ENCODE assay signal across 26 mouse cellular contexts in genomic region chr6:122555266-122555665, GRCm38 (mm10). TPM values are rescaled to one million over a fixed set of nuclear protein-coding genes. Genes with fewer than 3 reads are reported as not detected.
DNase-seq lines count a peak whose midpoint lies in the region; ATAC-seq and TF ChIP-seq lines count a peak whose summit lies in the region.
"Had no signal": no experiment of that assay in that cellular context is flagged by ENCODE, and none has a peak within 500 bp of the region (broad histone marks: within the 10 kb centered on the region; RNA-seq: fewer than 3 reads in every experiment).

No protein-coding gene starts in this region.

- no peak overlapping the region for H3ac ChIP-seq in myocyte (ENCODE audit: control insufficient read depth, insufficient read length)

- TF ChIP-seq POLR2A in myocyte (IDR thresholded peaks at IDR 0.05; ENCODE audit: insufficient read length, low read depth): no peak

- no peak overlapping the region for H3K4me3 ChIP-seq in kidney, embryonic 16.5 days (ENCODE audit: low read length)
- H3K4me3 ChIP-seq in midbrain, embryonic 11.5 days (ENCODE audit: low read depth, low read length): no peak overlapping the region
- H3K4me3 ChIP-seq in midbrain, embryonic 14.5 days (replicated peaks; ENCODE audit: low read depth, low read length): no peak overlapping the region
- H3K4me3 ChIP-seq in myocyte: no peak overlapping the region
- H3K4me3 ChIP-seq: embryonic facial prominence, embryonic 10.5 days; embryonic facial prominence, embryonic 12.5 days; forebrain, embryonic 13.5 days; forebrain, embryonic 15.5 days had no signal

- no peaks in the 10 kb centered on the region for H3K9me3 ChIP-seq in kidney, embryonic 16.5 days (ENCODE audit: low read length)
- H3K9me3 ChIP-seq in midbrain, embryonic 11.5 days (ENCODE audit: control insufficient read depth, low read length): no peaks in the 10 kb centered on the region
- no peaks in the 10 kb centered on the region for H3K9me3 ChIP-seq in midbrain, embryonic 14.5 days (ENCODE audit: control insufficient read depth, low read length)
- H3K9me3 ChIP-seq: embryonic facial prominence, embryonic 10.5 days; embryonic facial prominence, embryonic 12.5 days; forebrain, embryonic 13.5 days; forebrain, embryonic 15.5 days; G1E had no signal

- WGBS in kidney, embryonic 16.5 days: 32% methylated on average over 7 of the region's 7 CpGs
- WGBS in midbrain, embryonic 11.5 days: 52% methylated on average over 7 of the region's 7 CpGs
- 48% methylated on average over 7 of the region's 7 CpGs for WGBS in midbrain, embryonic 14.5 days

- no peak for DNase-seq in kidney, adult 18-20 months
- peak; percentile 78 for DNase-seq in midbrain, embryonic 11.5 days (ENCODE audit: low spot score, missing footprints)
- no peak for DNase-seq in midbrain, embryonic 14.5 days
- DNase-seq in A20 (ENCODE audit: low read depth, low spot score): peak; percentile 91
- no peak for DNase-seq in urinary bladder, adult 18-20 months (ENCODE audit: low spot score in 2 of 2)
- DNase-seq: adrenal gland, adult 8-10 months; adrenal gland, postnatal 14 days; adrenal gland, postnatal 36 days; cerebellum, adult 11-12 months; cerebellum, adult 2 months; cerebellum, adult 9-10 months; cerebellum, postnatal 10 days; cerebellum, postnatal 25 days had no signal

- no peaks in the 10 kb centered on the region for H3K36me3 ChIP-seq in kidney, embryonic 16.5 days (ENCODE audit: insufficient read depth, low read length)
- no peaks in the 10 kb centered on the region for H3K36me3 ChIP-seq in midbrain, embryonic 11.5 days (ENCODE audit: control insufficient read depth, insufficient read depth, low read length)
- H3K36me3 ChIP-seq in midbrain, embryonic 14.5 days (ENCODE audit: control insufficient read depth, insufficient read depth, low read length): no peaks in the 10 kb centered on the region
- no peaks in the 10 kb centered on the region for H3K36me3 ChIP-seq in myocyte (ENCODE audit: control insufficient read depth, insufficient read depth)
- H3K36me3 ChIP-seq: embryonic facial prominence, embryonic 10.5 days; embryonic facial prominence, embryonic 12.5 days; forebrain, embryonic 15.5 days; G1E had no signal

- H3K9ac ChIP-seq in kidney, embryonic 16.5 days (replicated peaks; ENCODE audit: low read length): 0 out of 2 replicates have a peak overlapping the region, but pooled peaks have one; percentile 16
- no peak overlapping the region for H3K9ac ChIP-seq in midbrain, embryonic 11.5 days (ENCODE audit: low read length)
- no peak overlapping the region for H3K9ac ChIP-seq in midbrain, embryonic 14.5 days (replicated peaks; ENCODE audit: low read length)
- H3K9ac ChIP-seq: embryonic facial prominence, embryonic 12.5 days; forebrain, embryonic 13.5 days; forebrain, embryonic 15.5 days had no signal

- peaks cover 4% of the 10 kb centered on the region; the same call in 1 of the 2 replicates for H3K27me3 ChIP-seq in kidney, embryonic 16.5 days (ENCODE audit: insufficient read depth, low read length)
- no peaks in the 10 kb centered on the region for H3K27me3 ChIP-seq in midbrain, embryonic 11.5 days (ENCODE audit: control insufficient read depth, insufficient read depth, low read length)
- no peaks in the 10 kb centered on the region for H3K27me3 ChIP-seq in midbrain, embryonic 14.5 days (ENCODE audit: control insufficient read depth, insufficient read depth, low read length)
- H3K27me3 ChIP-seq in myocyte (ENCODE audit: control insufficient read depth, insufficient read depth, insufficient read length): no peaks in the 10 kb centered on the region
- H3K27me3 ChIP-seq: embryonic facial prominence, embryonic 12.5 days; forebrain, embryonic 15.5 days had no signal

- no peak overlapping the region for H3K27ac ChIP-seq in kidney, embryonic 16.5 days (ENCODE audit: low read length)
- H3K27ac ChIP-seq in midbrain, embryonic 11.5 days (ENCODE audit: low read depth, low read length): no peak overlapping the region
- H3K27ac ChIP-seq in midbrain, embryonic 14.5 days (replicated peaks; ENCODE audit: low read depth, low read length): no peak overlapping the region
- H3K27ac ChIP-seq: embryonic facial prominence, embryonic 10.5 days; embryonic facial prominence, embryonic 12.5 days; forebrain, embryonic 13.5 days had no signal

- no peak for ATAC-seq in kidney, embryonic 16.5 days (ENCODE audit: low FRiP score, low TSS enrichment)
- ATAC-seq in midbrain, embryonic 11.5 days (ENCODE audit: low FRiP score): no peak
- ATAC-seq in midbrain, embryonic 14.5 days (ENCODE audit: low FRiP score, low TSS enrichment): no peak
- ATAC-seq: activated CD4-positive, CD25-positive, alpha-beta regulatory T cell, adult 4 months; forebrain, embryonic 13.5 days; forebrain, embryonic 15.5 days; Patski had no signal

- H3K4me2 ChIP-seq in kidney, embryonic 16.5 days (replicated peaks; ENCODE audit: low read depth, low read length): no peak overlapping the region
- no peak overlapping the region for H3K4me2 ChIP-seq in midbrain, embryonic 11.5 days
- H3K4me2 ChIP-seq in midbrain, embryonic 14.5 days (ENCODE audit: low read length): no peak overlapping the region
- peak overlapping the region; percentile 33 for H3K4me2 ChIP-seq in myocyte (ENCODE audit: low read depth)
- H3K4me2 ChIP-seq: embryonic facial prominence, embryonic 12.5 days; forebrain, embryonic 13.5 days; forebrain, embryonic 15.5 days had no signal

- no peaks in the 10 kb centered on the region; the same call in 1 of the 2 replicates for H3K4me1 ChIP-seq in kidney, embryonic 16.5 days (ENCODE audit: insufficient read depth, low read length)
- H3K4me1 ChIP-seq in midbrain, embryonic 11.5 days (ENCODE audit: control insufficient read depth, insufficient read depth, low read length): no peaks in the 10 kb centered on the region
- 0 out of 2 replicates have a peak, but pooled peaks cover 3% of the 10 kb centered on the region for H3K4me1 ChIP-seq in midbrain, embryonic 14.5 days (ENCODE audit: control insufficient read depth, insufficient read depth, low read length)
- H3K4me1 ChIP-seq: forebrain, embryonic 13.5 days had no signal

- no peaks in the 10 kb centered on the region for H3K79me2 ChIP-seq in myocyte (ENCODE audit: control insufficient read depth, insufficient read depth)

TF ChIP-seq in myocyte, 11 proteins besides CTCF, POLR2A, EP300 and RAD21:
- TF ChIP-seq TCF12 (IDR thresholded peaks at IDR 0.05; ENCODE audit: insufficient read depth, poor library complexity, severe bottlenecking) (no peak), USF1 (IDR thresholded peaks at IDR 0.05; ENCODE audit: low read depth) (no peak), TCF3 (IDR thresholded peaks at IDR 0.05; ENCODE audit: insufficient read length, low read depth) (no peak), REST (IDR thresholded peaks at IDR 0.05; ENCODE audit: insufficient read depth, insufficient read length) (no peak), SRF (IDR thresholded peaks at IDR 0.05; ENCODE audit: control insufficient read depth, insufficient read length, low read depth) (no peak), MYOD1 (IDR thresholded peaks at IDR 0.05; ENCODE audit: control insufficient read depth in 1 of 3, insufficient read length in 2 of 3, low read depth in 2 of 3) (no peak), E2F4 (IDR thresholded peaks at IDR 0.05; ENCODE audit: insufficient read depth) (no peak), POLR2AphosphoS2 (IDR thresholded peaks at IDR 0.05; ENCODE audit: insufficient read length, low read depth) (no peak), MAX (IDR thresholded peaks at IDR 0.05; ENCODE audit: low read depth) (no peak), MYOG (IDR thresholded peaks at IDR 0.05; ENCODE audit: control insufficient read depth in 1 of 3, insufficient read depth in 1 of 3, insufficient read length in 2 of 3, low read depth in 2 of 3) (no peak), CEBPB (IDR thresholded peaks at IDR 0.05; ENCODE audit: insufficient read depth, poor library complexity, severe bottlenecking) (no peak)
TF ChIP-seq in myocyte: peak in this region for 0.

RNA-seq across cellular contexts. Expression of gene Aicda, which starts 1.7 kb away (rescaled TPM):
- not detected in 2 replicates for polyA plus RNA-seq in kidney, embryonic 16.5 days (2015; fragmentation: Nextera tagmentation; extraction: Ambion mirVana)
- polyA plus RNA-seq in midbrain, embryonic 11.5 days (2014; fragmentation: Nextera tagmentation; extraction: Ambion mirVana): not detected in 2 replicates
- polyA plus RNA-seq in midbrain, embryonic 14.5 days (2014; fragmentation: Nextera tagmentation; extraction: Ambion mirVana): 0.81 and 0.95 TPM in 2 replicates
- polyA plus RNA-seq in myocyte (2012; fragmentation: generic; extraction: Trizol): not detected
- polyA plus RNA-seq: C2C12; cerebellum, adult 2 months; cortical plate, adult 2 months; embryonic facial prominence, embryonic 12.5 days; forebrain, embryonic 11.5 days; G1E; Patski had no signal

RNA-seq across cellular contexts. Expression of gene Apobec1, which starts 47.0 kb away (rescaled TPM):
- polyA plus RNA-seq in kidney, embryonic 16.5 days (2015; fragmentation: Nextera tagmentation; extraction: Ambion mirVana): 2.3 and 3.2 TPM in 2 replicates
- polyA plus RNA-seq in midbrain, embryonic 11.5 days (2014; fragmentation: Nextera tagmentation; extraction: Ambion mirVana): 2.0 and 2.5 TPM in 2 replicates
- polyA plus RNA-seq in midbrain, embryonic 14.5 days (2014; fragmentation: Nextera tagmentation; extraction: Ambion mirVana): 0.31 and 1.6 TPM in 2 replicates
- 10.5 TPM for polyA plus RNA-seq in myocyte (2012; fragmentation: generic; extraction: Trizol)

RNA-seq across cellular contexts. Expression of gene Mfap5, which starts 49.6 kb away (rescaled TPM):
- 26.5 and 28.0 TPM in 2 replicates for polyA plus RNA-seq in kidney, embryonic 16.5 days (2015; fragmentation: Nextera tagmentation; extraction: Ambion mirVana)
- polyA plus RNA-seq in midbrain, embryonic 11.5 days (2014; fragmentation: Nextera tagmentation; extraction: Ambion mirVana): 0.75 and 0.77 TPM in 2 replicates
- polyA plus RNA-seq in midbrain, embryonic 14.5 days (2014; fragmentation: Nextera tagmentation; extraction: Ambion mirVana): 1.0 and 1.6 TPM in 2 replicates
- polyA plus RNA-seq in myocyte (2012; fragmentation: generic; extraction: Trizol): 0.98 TPM
- polyA plus RNA-seq: activated CD4-positive, CD25-positive, alpha-beta regulatory T cell, adult 4 months; G1E; Patski had no signal

RNA-seq across cellular contexts. Expression of gene Gdf3, which starts 54.6 kb away (rescaled TPM):
- not detected in 2 replicates for polyA plus RNA-seq in kidney, embryonic 16.5 days (2015; fragmentation: Nextera tagmentation; extraction: Ambion mirVana)
- 0.05 TPM in 1 of 2 replicates, not detected in the other for polyA plus RNA-seq in midbrain, embryonic 11.5 days (2014; fragmentation: Nextera tagmentation; extraction: Ambion mirVana)
- polyA plus RNA-seq in midbrain, embryonic 14.5 days (2014; fragmentation: Nextera tagmentation; extraction: Ambion mirVana): 0.13 TPM in 1 of 2 replicates, not detected in the other
- not detected for polyA plus RNA-seq in myocyte (2012; fragmentation: generic; extraction: Trizol)
- polyA plus RNA-seq: C2C12; cortical plate, adult 2 months; embryonic facial prominence, embryonic 12.5 days; embryonic facial prominence, embryonic 14.5 days; forebrain, embryonic 13.5 days; forebrain, embryonic 15.5 days; Patski had no signal

RNA-seq across cellular contexts. Expression of gene Rimklb, which starts 56.7 kb away (rescaled TPM):
- 13.8 and 14.8 TPM in 2 replicates for polyA plus RNA-seq in kidney, embryonic 16.5 days (2015; fragmentation: Nextera tagmentation; extraction: Ambion mirVana)
- polyA plus RNA-seq in midbrain, embryonic 11.5 days (2014; fragmentation: Nextera tagmentation; extraction: Ambion mirVana): 67.4 and 70.1 TPM in 2 replicates
- polyA plus RNA-seq in midbrain, embryonic 14.5 days (2014; fragmentation: Nextera tagmentation; extraction: Ambion mirVana): 109 and 133 TPM in 2 replicates
- not detected for polyA plus RNA-seq in myocyte (2012; fragmentation: generic; extraction: Trizol)
- polyA plus RNA-seq: C2C12, Patski had no signal

Comparison
In these comparisons a context has a peak if more than half of its experiments do, and no peak if none do; other contexts are left out.
1. DNase-seq: peak in midbrain, embryonic 11.5 days (single experiment) and A20 (single experiment); none in kidney, adult 18-20 months (single experiment), midbrain, embryonic 14.5 days (single experiment) and urinary bladder, adult 18-20 months (0 of 2).
2. RNA of gene Mfap5, which starts 49.6 kb away (polyA plus RNA-seq): 26.5 to 28.0 TPM in kidney, embryonic 16.5 days; 1.0 to 1.6 TPM in midbrain, embryonic 14.5 days, 0.98 TPM in myocyte (single experiment) and 0.75 to 0.77 TPM in midbrain, embryonic 11.5 days; every median in the first group is over 10 times any median in the second.